Mouse (Mus musculus) embryo, embryonic 11 days (tissue): ENCODE measurements around the gene Tcl1b5.

Experiments used
- DNase-seq: peaks from one replicate; pipeline ENCODE4 v3.0.0-alpha.2; 2015

Gene Tcl1b5

GRCm38 (mm10) chr12:105209231-105209630 lies 33.1 kb downstream of the Tcl1b5 start:
- no peak for DNase-seq

DNA sequence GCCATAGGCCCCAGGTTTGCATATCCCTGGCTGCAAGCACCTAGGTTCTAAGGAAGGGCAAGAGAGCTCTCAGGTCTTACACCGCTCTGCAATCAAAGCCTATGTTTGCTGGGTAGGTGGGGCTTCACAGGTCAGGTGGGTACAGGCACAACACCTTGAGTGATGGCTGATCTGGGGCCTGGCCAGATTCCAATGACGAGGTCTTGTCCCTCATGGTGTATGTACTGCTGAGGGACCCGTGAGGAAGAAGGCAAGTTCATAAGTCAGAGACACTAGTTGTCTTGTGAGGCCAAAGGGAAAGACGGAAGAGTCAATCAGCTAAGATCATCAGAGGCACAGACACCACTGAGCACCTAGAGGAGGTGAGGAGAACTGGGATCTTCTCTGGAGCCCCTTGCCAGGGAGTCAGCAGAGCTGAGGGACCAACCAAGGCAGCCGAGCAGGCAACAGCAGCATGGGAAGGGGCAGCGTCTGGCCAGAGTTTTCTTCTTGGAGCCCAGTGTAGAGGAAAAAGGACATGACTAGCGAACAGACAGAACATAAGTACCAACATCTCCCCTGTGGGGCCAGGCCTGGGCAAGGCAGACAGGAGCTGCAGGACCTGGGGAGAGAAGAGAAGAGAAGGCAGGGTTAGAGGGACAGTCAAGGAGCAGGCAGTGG lies 41.1 kb downstream of the Tcl1b5 start:
- DNase-seq: no peak

DNA sequence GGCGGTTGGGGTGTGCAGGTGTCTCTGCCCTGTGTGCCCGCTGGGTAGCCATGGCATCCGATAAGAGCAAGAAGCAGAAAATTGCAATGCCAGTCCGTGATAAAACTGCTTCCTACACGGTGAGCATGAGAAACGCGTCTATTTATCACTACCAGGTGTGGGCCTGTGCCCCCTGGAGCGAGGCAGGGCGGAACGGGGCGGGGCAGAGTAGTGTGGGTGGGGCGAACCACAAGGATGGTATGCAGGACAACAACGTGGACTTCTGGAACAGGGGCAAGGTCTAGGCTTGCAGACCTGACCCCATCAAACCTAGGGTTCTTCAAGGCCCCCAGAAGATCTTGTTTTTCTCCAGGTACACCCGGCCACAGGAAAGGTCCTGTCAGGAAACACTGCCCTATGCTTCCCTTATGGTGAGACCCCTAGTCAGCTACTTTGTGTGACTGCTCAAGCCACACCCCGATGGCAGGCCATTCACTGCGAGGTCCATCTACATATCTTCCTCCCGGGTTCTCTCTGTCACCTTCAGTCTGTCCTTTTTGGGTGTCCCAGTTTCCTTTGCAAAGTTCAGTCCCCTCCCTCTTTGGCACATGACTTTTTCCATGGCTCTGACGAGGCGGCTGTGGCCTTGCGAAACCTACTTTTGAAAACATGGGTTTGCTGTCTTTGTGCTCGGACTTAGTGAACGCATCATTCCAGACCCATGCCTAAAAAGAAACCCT lies 46.6 kb downstream of the Tcl1b5 start, which contains the start of gene Tcl1:
TSS of gene Tcl1 (minus strand) at position 193 of the 719 bp plus-strand sequence.
- DNase-seq: no peak

DNA sequence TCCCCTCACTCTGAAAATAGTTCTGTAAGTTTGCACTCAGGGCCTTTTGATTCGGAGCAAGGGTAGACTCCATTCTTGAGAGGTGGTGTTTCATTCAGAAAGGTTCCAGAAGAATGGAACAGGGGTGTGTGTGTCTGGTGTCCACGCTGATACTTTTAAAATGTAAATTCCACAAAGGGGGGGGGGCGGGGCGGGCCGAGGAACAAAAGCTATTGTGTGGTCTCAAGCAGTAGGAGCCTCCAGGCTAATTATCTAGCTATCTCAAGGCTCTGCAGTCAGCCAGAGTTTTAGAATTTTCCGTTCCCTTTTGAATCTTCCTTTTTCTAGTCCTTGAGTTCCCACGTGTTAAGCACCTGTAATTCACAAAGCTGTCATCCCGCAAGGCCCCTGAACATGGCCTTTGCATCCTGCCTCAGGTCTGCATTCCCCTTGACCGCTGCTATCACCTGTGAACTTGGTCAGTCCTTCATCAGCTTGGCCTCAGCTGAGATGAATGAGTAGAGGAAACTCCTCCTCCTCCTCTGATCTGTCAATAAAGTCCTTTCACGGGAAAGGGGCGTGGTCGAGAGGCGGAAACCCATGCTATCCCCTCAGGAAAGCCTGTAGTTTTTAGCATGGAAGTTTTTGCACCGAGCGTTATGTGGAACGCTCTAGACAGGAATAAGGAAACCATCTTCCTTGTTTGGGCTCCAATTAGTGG lies 48.6 kb downstream of the Tcl1b5 start:
- DNase-seq: peak; percentile 13
